Mouse (Mus musculus): ENCODE measurements around the gene Gcnt2.
"Not testable (repeated sequence)": the region's sequence is repeated elsewhere in the genome, so short reads cannot be mapped to it uniquely, and the experiment has no call there.

The Gcnt2 gene

GRCm38 (mm10) chr13:40906528-40906927 lies 47.0 kb downstream of the Gcnt2 start:
- no peak for DNase-seq (ENCODE audit: low spot score)

- no peak for DNase-seq (ENCODE audit: low spot score)
Measured at GRCm38 (mm10) chr13:40907274-40907673, 47.7 kb downstream of the Gcnt2 start.

- no peak for DNase-seq (ENCODE audit: low spot score)
Measured at GRCm38 (mm10) chr13:40908044-40908443, 48.5 kb downstream of the Gcnt2 start.

GRCm38 (mm10) chr13:40909060-40909459 lies 49.5 kb downstream of the Gcnt2 start:
- DNase-seq (ENCODE audit: low spot score) = no peak

GRCm38 (mm10) chr13:40910047-40910446 lies 50.5 kb downstream of the Gcnt2 start:
- no peak for DNase-seq (ENCODE audit: low spot score)

GRCm38 (mm10) chr13:40911951-40912350 lies 52.4 kb downstream of the Gcnt2 start:
- DNase-seq (ENCODE audit: low spot score) = no peak

- DNase-seq (ENCODE audit: low spot score) = no peak
Measured at GRCm38 (mm10) chr13:40913395-40914018, 54.0 kb downstream of the Gcnt2 start.

GRCm38 (mm10) chr13:40914053-40914585 lies 54.6 kb downstream of the Gcnt2 start:
- DNase-seq (ENCODE audit: low spot score) = no peak

- DNase-seq (ENCODE audit: low spot score) = no peak
Measured at GRCm38 (mm10) chr13:40916321-40917160, 57.0 kb downstream of the Gcnt2 start.

- DNase-seq (ENCODE audit: low spot score) = no peak
Measured at GRCm38 (mm10) chr13:40917161-40918091, 57.9 kb downstream of the Gcnt2 start.

GRCm38 (mm10) chr13:40921326-40922059 lies 61.9 kb downstream of the Gcnt2 start:
- no peak for DNase-seq (ENCODE audit: low spot score)

GRCm38 (mm10) chr13:40922311-40922877 lies 62.8 kb downstream of the Gcnt2 start:
- DNase-seq (ENCODE audit: low spot score) = no peak

- DNase-seq (ENCODE audit: low spot score) = no peak
Measured at GRCm38 (mm10) chr13:40923756-40924315, 64.3 kb downstream of the Gcnt2 start.

- DNase-seq (ENCODE audit: low spot score) = no peak
Measured at GRCm38 (mm10) chr13:40928192-40928898, 68.8 kb downstream of the Gcnt2 start.

GRCm38 (mm10) chr13:40931871-40932270 lies 72.3 kb downstream of the Gcnt2 start:
- not testable (repeated sequence) for DNase-seq (ENCODE audit: low spot score)

- no peak for DNase-seq (ENCODE audit: low spot score)
Measured at GRCm38 (mm10) chr13:40932573-40932972, 73.0 kb downstream of the Gcnt2 start.

GRCm38 (mm10) chr13:40934341-40934740 lies 74.8 kb downstream of the Gcnt2 start:
- DNase-seq (ENCODE audit: low spot score) = no peak

- DNase-seq (ENCODE audit: low spot score) = no peak
Measured at GRCm38 (mm10) chr13:40937586-40937985, 78.0 kb downstream of the Gcnt2 start.

- no peak for DNase-seq (ENCODE audit: low spot score)
Measured at GRCm38 (mm10) chr13:40938485-40939357, 79.2 kb downstream of the Gcnt2 start.

Measured in c-Kit-positive CD71-positive TER-119-positive erythroid progenitor cells, embryonic 14.5 days (primary cell).